Mouse (Mus musculus): ENCODE measurements at regions not wholly inside any gene's neighbourhood (a gene's known extent, or its start where the extent isn't known, plus 50 kb on each side); places are given as distances from the start of the nearest gene placed in this dataset.

GRCm38 (mm10) chr9:87452571-87452970, 197.2 kb upstream of the Cep162 start:
- DNase-seq: no peak

- DNase-seq: no peak
Observed at GRCm38 (mm10) chr9:87443467-87444235, 188.3 kb upstream of the Cep162 start.

- DNase-seq: no peak
Observed at GRCm38 (mm10) chr9:87432072-87432471, 176.7 kb upstream of the Cep162 start.

- no peak for DNase-seq
Observed at GRCm38 (mm10) chr9:87431523-87431922, 176.2 kb upstream of the Cep162 start.

- peak; percentile 19 for DNase-seq
Observed at GRCm38 (mm10) chr9:87425201-87425600, 169.9 kb upstream of the Cep162 start.

- DNase-seq: no peak
Observed at GRCm38 (mm10) chr9:87421175-87421574, 165.8 kb upstream of the Cep162 start.

GRCm38 (mm10) chr9:87419376-87419775, 164.0 kb upstream of the Cep162 start:
- peak; percentile 89 for DNase-seq

GRCm38 (mm10) chr9:87412894-87413293, 157.6 kb upstream of the Cep162 start:
- no peak for DNase-seq

- DNase-seq: no peak
Observed at GRCm38 (mm10) chr9:87411044-87411443, 155.7 kb upstream of the Cep162 start.

- no peak for DNase-seq
Observed at GRCm38 (mm10) chr9:87409736-87410135, 154.4 kb upstream of the Cep162 start.

- DNase-seq: no peak
Observed at GRCm38 (mm10) chr9:87408805-87409204, 153.5 kb upstream of the Cep162 start.

GRCm38 (mm10) chr9:87406476-87406875, 151.1 kb upstream of the Cep162 start:
- DNase-seq: no peak

GRCm38 (mm10) chr9:87405115-87405720, 149.9 kb upstream of the Cep162 start:
- no peak for DNase-seq

GRCm38 (mm10) chr9:87402010-87402409, 146.7 kb upstream of the Cep162 start:
- no peak for DNase-seq

GRCm38 (mm10) chr9:87387516-87387915, 132.2 kb upstream of the Cep162 start:
- DNase-seq: no peak

GRCm38 (mm10) chr9:87383513-87383912, 128.2 kb upstream of the Cep162 start:
- DNase-seq: no peak

GRCm38 (mm10) chr9:87377921-87378320, 122.6 kb upstream of the Cep162 start:
- DNase-seq: no peak

GRCm38 (mm10) chr9:87376731-87377310, 121.5 kb upstream of the Cep162 start:
- DNase-seq: no peak

- no peak for DNase-seq
Observed at GRCm38 (mm10) chr9:87372251-87372905, 117.0 kb upstream of the Cep162 start.

- DNase-seq: no peak
Observed at GRCm38 (mm10) chr9:87369059-87369458, 113.7 kb upstream of the Cep162 start.

GRCm38 (mm10) chr9:87347008-87347407, 91.7 kb upstream of the Cep162 start:
- no peak for DNase-seq

- no peak for DNase-seq
Observed at GRCm38 (mm10) chr9:87346278-87346882, 91.0 kb upstream of the Cep162 start.

GRCm38 (mm10) chr9:87341438-87341837, 86.1 kb upstream of the Cep162 start:
- DNase-seq: no peak

All from right cerebral cortex, postnatal 4 days (tissue).